Mouse (Mus musculus) A20 (cell line): ENCODE data around the gene Atg16l1.
A peak's percentile ranks its signal among the peaks of the same experiment; 100 is the strongest.

Source experiments
- DNase-seq: peaks from one replicate; pipeline ENCODE4 v3.0.0-alpha.2; 2011; ENCODE audit warnings: low read depth, low spot score

Gene Atg16l1

DNA sequence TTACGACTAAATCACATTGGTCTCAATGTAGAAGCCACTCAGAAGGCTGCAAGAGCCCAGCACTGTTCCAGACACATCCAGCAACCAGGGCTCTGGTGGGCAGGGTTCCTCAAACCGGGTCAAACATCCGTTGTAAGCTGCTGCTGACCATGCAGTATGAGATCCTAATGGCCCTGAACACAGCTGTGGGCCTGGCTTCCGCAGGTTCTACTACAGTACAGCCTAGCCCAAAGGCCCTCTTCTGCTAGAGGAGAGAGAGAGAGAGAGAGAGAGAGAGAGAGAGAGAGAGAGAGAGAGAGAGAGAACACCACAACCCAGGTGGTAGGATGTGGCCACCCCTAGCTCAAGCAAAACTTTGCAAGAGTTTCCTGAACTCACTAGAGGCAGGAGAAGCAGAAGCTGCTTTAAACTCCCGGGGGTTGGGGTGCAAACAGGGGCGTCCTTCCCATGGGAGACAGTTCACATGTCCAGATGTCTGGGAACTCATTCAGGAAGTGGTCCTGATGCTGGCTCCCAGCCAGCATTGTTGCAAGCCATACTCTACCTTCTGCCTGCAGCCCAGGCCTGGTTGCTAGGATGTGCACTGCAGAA lies 74.0 kb downstream of the Atg16l1 start:
- DNase-seq, result peak; percentile 49

- DNase-seq, result no peak
Observed at GRCm38 (mm10) chr1:87836453-87836852, 80.8 kb downstream of the Atg16l1 start.

DNA sequence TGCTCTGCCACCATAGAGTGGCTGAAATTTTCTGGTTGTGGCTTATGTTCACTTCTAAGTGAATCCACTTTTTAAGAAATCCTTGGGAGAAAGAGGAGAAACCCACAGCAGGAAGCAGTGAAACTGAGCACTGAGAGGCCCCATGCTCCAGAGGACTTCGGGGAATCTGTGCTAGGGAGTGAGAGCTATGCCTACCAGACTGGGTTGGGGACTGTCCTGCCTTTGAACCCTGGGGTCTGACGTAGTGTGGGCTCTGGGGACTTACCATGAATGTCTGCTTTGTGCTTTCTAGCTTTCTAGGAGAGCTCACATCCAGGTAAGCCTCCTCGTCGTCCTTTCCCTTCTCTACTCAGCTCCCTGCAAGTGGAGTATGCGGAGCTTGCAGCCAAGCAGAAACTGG lies 81.3 kb downstream of the Atg16l1 start:
- DNase-seq, result no peak

DNA sequence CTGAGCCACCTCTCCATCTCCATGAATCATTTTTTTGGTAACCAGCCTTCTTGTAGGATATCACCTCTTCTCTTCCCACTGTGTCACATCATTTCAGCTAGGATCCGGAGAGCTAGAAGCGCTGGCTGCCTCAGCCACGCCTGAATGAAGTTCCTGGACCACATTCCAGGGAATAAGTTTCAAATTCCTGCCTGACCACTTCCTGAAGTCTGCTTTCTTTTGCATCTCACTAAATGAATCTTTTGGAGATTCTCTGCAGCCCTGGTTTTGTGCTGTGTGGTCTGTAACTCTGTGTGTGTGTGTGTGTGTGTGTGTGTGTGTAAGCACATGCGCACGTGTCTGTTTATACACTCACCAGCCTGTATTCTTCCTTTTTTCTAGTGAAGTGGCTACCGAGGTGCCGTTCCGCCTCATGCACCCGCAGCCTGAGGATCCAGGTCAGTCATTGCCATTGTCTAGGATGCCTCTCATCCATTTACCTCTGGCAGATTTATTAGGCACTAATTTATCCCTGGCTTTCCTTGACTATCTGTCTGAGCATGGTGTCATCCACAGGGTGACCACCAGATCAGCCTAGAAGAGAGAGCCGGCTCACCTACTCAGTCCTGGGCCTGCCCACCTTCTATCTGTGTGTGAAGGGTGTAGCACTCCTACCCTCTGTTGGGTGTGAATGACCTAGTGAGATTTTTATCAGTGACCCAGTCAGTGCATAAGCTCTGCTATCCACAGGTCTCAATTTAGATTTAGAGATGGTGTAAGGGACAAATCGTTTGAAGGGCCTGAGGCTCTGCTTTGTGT lies 84.9 kb downstream of the Atg16l1 start:
- peak; percentile 34 for DNase-seq
